9 mouse cellular contexts compared by ENCODE assay signal in the genomic region with DNA sequence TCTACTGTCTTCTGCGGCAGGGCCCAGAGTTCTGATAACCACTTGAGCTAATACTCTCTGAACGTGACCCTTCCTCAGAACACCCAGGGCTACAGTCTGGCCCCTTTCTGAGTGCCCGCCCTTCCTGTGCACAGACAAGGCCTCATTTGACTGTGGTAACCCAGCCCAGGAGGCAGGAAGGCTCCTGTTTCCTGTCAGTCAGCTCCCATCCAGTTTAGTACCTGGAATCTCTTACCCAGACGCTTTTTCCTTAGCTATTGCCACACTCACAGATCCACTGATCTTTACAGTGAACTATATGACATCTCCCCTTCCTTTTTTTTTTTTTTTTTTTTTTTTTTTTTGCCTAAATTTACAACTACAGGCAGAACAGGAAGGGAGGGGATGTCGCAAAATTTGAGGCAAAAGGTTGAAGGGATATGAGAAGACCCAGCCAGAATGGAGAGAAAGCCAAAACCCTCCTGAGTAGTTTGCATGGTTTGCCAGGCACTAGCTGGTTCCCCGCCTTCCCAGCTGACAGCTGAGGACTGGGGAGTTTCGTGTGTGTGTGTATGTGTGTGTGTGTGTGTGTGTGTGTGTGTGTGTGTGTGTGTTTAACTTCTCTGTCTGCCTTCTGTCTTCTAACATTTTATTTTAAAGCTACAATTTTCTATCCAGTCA.
A peak's percentile ranks its signal among the peaks of the same experiment; 100 is the strongest.
DNase-seq lines count a peak whose midpoint lies in the region; ATAC-seq and TF ChIP-seq lines count a peak whose summit lies in the region.
"Had no signal": no experiment of that assay in that cellular context is flagged by ENCODE, and none has a peak within 500 bp of the region (broad histone marks: within the 10 kb centered on the region; RNA-seq: fewer than 3 reads in every experiment).

No protein-coding gene starts in this region.

- TF ChIP-seq EP300 in liver, embryonic 14.5 days (IDR thresholded peaks at IDR 0.05; ENCODE audit: low read depth): no peak

- H3K27me3 ChIP-seq in liver, embryonic 14.5 days (ENCODE audit: control insufficient read depth, insufficient read depth, low read length): no peaks in the 10 kb centered on the region
- H3K27me3 ChIP-seq: midbrain, embryonic 12.5 days had no signal

- no peaks in the 10 kb centered on the region for H3K9me3 ChIP-seq in liver, embryonic 14.5 days (ENCODE audit: control insufficient read depth, low read length)
- H3K9me3 ChIP-seq: midbrain, embryonic 12.5 days had no signal

- peaks cover 22% of the 10 kb centered on the region for H3K4me1 ChIP-seq in brown adipose tissue, adult 24 weeks (ENCODE audit: control insufficient read depth, insufficient read depth, insufficient read length, low read length)
- H3K4me1 ChIP-seq in liver, embryonic 14.5 days (replicated peaks; ENCODE audit: control insufficient read depth in 2 of 2, insufficient read depth in 2 of 2, low read length in 1 of 2): peaks cover 0 to 10% of the 10 kb centered on the region in 2 experiments; a peak in 2 of 4 replicates
- H3K4me1 ChIP-seq: midbrain, embryonic 12.5 days had no signal

- peak; percentile 76 for ATAC-seq in liver, embryonic 14.5 days (ENCODE audit: insufficient read depth)

- H3K4me3 ChIP-seq in brown adipose tissue, adult 24 weeks (ENCODE audit: insufficient read depth, low read depth, low read length): no peak overlapping the region
- no peak overlapping the region for H3K4me3 ChIP-seq in liver, embryonic 14.5 days (ENCODE audit: insufficient read depth in 1 of 2, low read depth in 2 of 2, low read length in 2 of 2)
- H3K4me3 ChIP-seq: midbrain, embryonic 12.5 days had no signal

- DNase-seq in layer of hippocampus, postnatal 10 days (ENCODE audit: low spot score in 2 of 2): peak; percentile 25 to 32
- no peak for DNase-seq in layer of hippocampus, adult 9-10 months (ENCODE audit: low spot score)
- peak; percentile 24 for DNase-seq in induced T-regulatory cell, adult 2 months (ENCODE audit: low read depth)
- DNase-seq in liver, embryonic 14.5 days (ENCODE audit: low read depth in 3 of 3, low spot score in 3 of 3): no peak
- DNase-seq in thymus, postnatal 36 days: peak; percentile 54 to 65
- DNase-seq in urinary bladder, adult 18-20 months (ENCODE audit: low spot score in 2 of 2): no peak
- no peak for DNase-seq in left cerebral cortex, adult 8-10 months (ENCODE audit: low spot score in 2 of 2)

- no peaks in the 10 kb centered on the region for H3K36me3 ChIP-seq in liver, embryonic 14.5 days (replicated peaks; ENCODE audit: control insufficient read depth, insufficient read depth, low read depth)
- H3K36me3 ChIP-seq: midbrain, embryonic 12.5 days had no signal

- H3K4me2 ChIP-seq in liver, embryonic 14.5 days (ENCODE audit: low read depth): no peak overlapping the region
- H3K4me2 ChIP-seq: midbrain, embryonic 12.5 days had no signal

- no peak for TF ChIP-seq CTCF in liver, embryonic 14.5 days (IDR thresholded peaks at IDR 0.05; ENCODE audit: low read depth)

- H3K9ac ChIP-seq in liver, embryonic 14.5 days (replicated peaks): no peak overlapping the region
- H3K9ac ChIP-seq: midbrain, embryonic 12.5 days had no signal

- peak overlapping the region; percentile 90 for H3K27ac ChIP-seq in brown adipose tissue, adult 24 weeks (replicated peaks; ENCODE audit: low read depth, low read length)
- no peak overlapping the region for H3K27ac ChIP-seq in liver, embryonic 14.5 days
- H3K27ac ChIP-seq: midbrain, embryonic 12.5 days had no signal

- WGBS in liver, embryonic 14.5 days (ENCODE audit: insufficient replicate concordance): 13% methylated on average over 7 of the region's 7 CpGs

Comparison
In these comparisons a context has a peak if more than half of its experiments do, and no peak if none do; other contexts are left out.
1. DNase-seq: peak in layer of hippocampus, postnatal 10 days (2 of 2), induced T-regulatory cell, adult 2 months (single experiment) and thymus, postnatal 36 days (2 of 2); none in layer of hippocampus, adult 9-10 months (single experiment), liver, embryonic 14.5 days (0 of 3), urinary bladder, adult 18-20 months (0 of 2) and left cerebral cortex, adult 8-10 months (0 of 2).